Comparison of ENCODE assay signal across 9 mouse cellular contexts in genomic region chr16:56231300-56231699, GRCm38 (mm10). TPM values are rescaled to one million over a fixed set of nuclear protein-coding genes. Genes with fewer than 3 reads are reported as not detected.
DNase-seq lines count a peak whose midpoint lies in the region; ATAC-seq lines count a peak whose summit lies in the region.
"Had no signal": no experiment of that assay in that cellular context is flagged by ENCODE, and none has a peak within 500 bp of the region (broad histone marks: within the 10 kb centered on the region; RNA-seq: fewer than 3 reads in every experiment).

No protein-coding gene starts in this region.

- WGBS in embryonic facial prominence, embryonic 11.5 days = 55% methylated on average over 10 of the region's 10 CpGs

- H3K9me3 ChIP-seq in embryonic facial prominence, embryonic 11.5 days (replicated peaks; ENCODE audit: control insufficient read depth, low read length) = no peaks in the 10 kb centered on the region
- H3K9me3 ChIP-seq: heart, embryonic 15.5 days had no signal

- intact Hi-C loops in gastrocnemius, postnatal 36 days (cut with DNase I) = no loop called here

- H3K27ac ChIP-seq in embryonic facial prominence, embryonic 11.5 days (replicated peaks; ENCODE audit: low read depth, low read length) = no peak overlapping the region
- H3K27ac ChIP-seq: heart, embryonic 15.5 days had no signal

- no peak overlapping the region for H3K4me3 ChIP-seq in embryonic facial prominence, embryonic 11.5 days (ENCODE audit: low read depth, low read length)
- H3K4me3 ChIP-seq: heart, embryonic 15.5 days had no signal

- H3K9ac ChIP-seq in embryonic facial prominence, embryonic 11.5 days (replicated peaks; ENCODE audit: low read length) = no peak overlapping the region
- H3K9ac ChIP-seq: heart, embryonic 15.5 days had no signal

- no peak for ATAC-seq in embryonic facial prominence, embryonic 11.5 days (replicated peaks; ENCODE audit: insufficient number of reproducible peaks, low FRiP score, low TSS enrichment, low read depth)
- no peak for ATAC-seq in erythroid progenitor cell, adult 5-6 weeks (replicated peaks; ENCODE audit: low FRiP score, poor library complexity, severe bottlenecking)

- no peaks in the 10 kb centered on the region for H3K4me1 ChIP-seq in embryonic facial prominence, embryonic 11.5 days (ENCODE audit: control insufficient read depth, insufficient read depth, low read length)
- H3K4me1 ChIP-seq: heart, embryonic 15.5 days had no signal

- H3K36me3 ChIP-seq in embryonic facial prominence, embryonic 11.5 days (replicated peaks; ENCODE audit: control insufficient read depth, insufficient read depth, low read depth, low read length) = no peaks in the 10 kb centered on the region
- H3K36me3 ChIP-seq: heart, embryonic 15.5 days had no signal

- peak; percentile 25 for DNase-seq in gastrocnemius, postnatal 10 days
- no peak for DNase-seq in gastrocnemius, postnatal 36 days
- peak; percentile 6 for DNase-seq in ovary, postnatal 14 days (ENCODE audit: low spot score)
- DNase-seq in ovary, adult 18-20 months (ENCODE audit: low spot score) = no peak
- peak; percentile 32 for DNase-seq in embryonic facial prominence, embryonic 11.5 days (ENCODE audit: low spot score)
- DNase-seq in lung, postnatal 25 days (ENCODE audit: low spot score) = peak; percentile 8
- DNase-seq in spleen, postnatal 4 days (ENCODE audit: low spot score in 2 of 2) = no peak

- no peak overlapping the region for H3K4me2 ChIP-seq in embryonic facial prominence, embryonic 11.5 days (ENCODE audit: low read depth, low read length)
- H3K4me2 ChIP-seq: heart, embryonic 15.5 days had no signal

- H3K27me3 ChIP-seq in embryonic facial prominence, embryonic 11.5 days (ENCODE audit: control insufficient read depth, insufficient read depth, low read length) = no peaks in the 10 kb centered on the region
- H3K27me3 ChIP-seq: heart, embryonic 15.5 days had no signal

RNA-seq across cellular contexts. Expression of gene Impg2, which starts 27.2 kb away (rescaled TPM):
- total RNA-seq in gastrocnemius, postnatal 10 days (2021) = 1 to 10 TPM in 1 of 2 experiments, under 1 TPM in 1; 0.26 to 1.7 TPM
- under 1 TPM; 0.05 to 0.07 TPM for total RNA-seq in gastrocnemius, postnatal 36 days (2021)
- 0.11 TPM in 1 of 2 replicates, not detected in the other for polyA plus RNA-seq in embryonic facial prominence, embryonic 11.5 days (2014; fragmentation: Nextera tagmentation; extraction: Ambion mirVana)
- total RNA-seq in erythroid progenitor cell, adult 5-6 weeks (2015; ENCODE audit: low replicate concordance) = 1.4 and 3.8 TPM in 2 replicates
- 0.61 and 4.2 TPM in 2 replicates for total RNA-seq in erythroid progenitor cell, adult 5-6 weeks (2017; ENCODE audit: low replicate concordance)

Comparison
In these comparisons a context has a peak if more than half of its experiments do, and no peak if none do; other contexts are left out.
1. DNase-seq: peak in gastrocnemius, postnatal 10 days (single experiment), ovary, postnatal 14 days (single experiment), embryonic facial prominence, embryonic 11.5 days (single experiment) and lung, postnatal 25 days (single experiment); none in gastrocnemius, postnatal 36 days (0 of 2), ovary, adult 18-20 months (single experiment) and spleen, postnatal 4 days (0 of 2).